Comparison of ENCODE assay signal across 16 mouse cellular contexts in the genomic region with DNA sequence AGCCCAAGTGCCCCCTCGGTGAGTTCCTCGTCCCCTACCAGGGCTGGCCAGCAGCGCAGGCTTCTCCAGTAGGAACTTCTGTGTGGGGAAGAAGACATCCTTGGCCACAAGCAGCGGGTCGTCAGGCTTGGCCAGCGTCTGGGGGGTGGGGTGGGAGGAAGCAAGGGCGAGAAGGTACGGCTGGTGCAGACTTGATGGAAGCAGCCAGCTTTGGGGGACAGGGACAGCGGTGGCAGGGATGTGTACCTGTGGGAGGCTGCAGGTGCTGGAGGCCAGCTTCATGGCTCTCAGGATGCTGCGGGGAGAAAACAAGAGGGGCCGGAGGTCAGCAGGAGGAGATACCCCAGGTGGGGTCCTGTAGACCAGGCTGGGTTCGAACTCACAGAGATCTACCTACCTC.
"Had no signal": no experiment of that assay in that cellular context is flagged by ENCODE, and none has a peak within 500 bp of the region (broad histone marks: within the 10 kb centered on the region; RNA-seq: fewer than 3 reads in every experiment).

No protein-coding gene starts in this region.

- DNase-seq: heart, postnatal 10 days; heart, postnatal 14 days; heart, postnatal 36 days; heart, postnatal 4 days; kidney, adult 11 months; kidney, adult 18-20 months; kidney, adult 2 months; kidney, adult 8-10 months; kidney, adult 9 months; kidney, postnatal 10 days; kidney, postnatal 14 days; kidney, postnatal 25 days; kidney, postnatal 36 days; kidney, postnatal 4 days; layer of hippocampus, adult 9-11 months; layer of hippocampus, postnatal 36 days had no signal
